Mouse (Mus musculus): ENCODE measurements around the gene Clcf1.

Clcf1 gene

GRCm38 (mm10) chr19:4192251-4192985, 21.6 kb upstream of the Clcf1 start:
- no peak for DNase-seq (ENCODE audit: low spot score in 2 of 2)

GRCm38 (mm10) chr19:4193129-4193528, 20.9 kb upstream of the Clcf1 start:
- DNase-seq (ENCODE audit: low spot score in 2 of 2): no peak

GRCm38 (mm10) chr19:4194021-4194724, 19.9 kb upstream of the Clcf1 start:
- no peak for DNase-seq (ENCODE audit: low spot score in 2 of 2)

- no peak for DNase-seq (ENCODE audit: low spot score in 2 of 2)
Observed at GRCm38 (mm10) chr19:4194776-4195650, 19.0 kb upstream of the Clcf1 start.

- no peak for DNase-seq (ENCODE audit: low spot score in 2 of 2)
Observed at GRCm38 (mm10) chr19:4196048-4196447, 18.0 kb upstream of the Clcf1 start.

- no peak for DNase-seq (ENCODE audit: low spot score in 2 of 2)
Observed at GRCm38 (mm10) chr19:4196548-4196947, 17.5 kb upstream of the Clcf1 start.

GRCm38 (mm10) chr19:4197180-4197579, 16.9 kb upstream of the Clcf1 start:
- DNase-seq (ENCODE audit: low spot score in 2 of 2): no peak

GRCm38 (mm10) chr19:4201291-4201909, 12.6 kb upstream of the Clcf1 start, which contains the start of gene Rad9a:
TSS of gene Rad9a (minus strand) at chr19:4201662.
- peak; percentile 98 to 99 for DNase-seq (ENCODE audit: low spot score in 2 of 2)

- no peak for DNase-seq (ENCODE audit: low spot score in 2 of 2)
Observed at GRCm38 (mm10) chr19:4202149-4202548, 11.9 kb upstream of the Clcf1 start.

- no peak for DNase-seq (ENCODE audit: low spot score in 2 of 2)
Observed at GRCm38 (mm10) chr19:4203148-4203547, 10.9 kb upstream of the Clcf1 start.

- DNase-seq (ENCODE audit: low spot score in 2 of 2): no peak
Observed at GRCm38 (mm10) chr19:4203604-4204326, 10.3 kb upstream of the Clcf1 start.

GRCm38 (mm10) chr19:4204889-4205288, 9.1 kb upstream of the Clcf1 start:
- no peak for DNase-seq (ENCODE audit: low spot score in 2 of 2)

GRCm38 (mm10) chr19:4206971-4207370, 7.1 kb upstream of the Clcf1 start:
- peak in 1 of 2 experiments; percentile 76 for DNase-seq (ENCODE audit: low spot score in 2 of 2)

GRCm38 (mm10) chr19:4208563-4208962, 5.5 kb upstream of the Clcf1 start:
- DNase-seq (ENCODE audit: low spot score in 2 of 2): no peak

- DNase-seq (ENCODE audit: low spot score in 2 of 2): no peak
Observed at GRCm38 (mm10) chr19:4211891-4212588, 2.0 kb upstream of the Clcf1 start.

- DNase-seq (ENCODE audit: low spot score in 2 of 2): no peak
Observed at GRCm38 (mm10) chr19:4213524-4213974, 489 bp upstream of the Clcf1 start.

GRCm38 (mm10) chr19:4214771-4215450, 873 bp downstream of the Clcf1 start:
- DNase-seq (ENCODE audit: low spot score in 2 of 2): no peak

GRCm38 (mm10) chr19:4215451-4215840, 1.4 kb downstream of the Clcf1 start:
- no peak for DNase-seq (ENCODE audit: low spot score in 2 of 2)

- no peak for DNase-seq (ENCODE audit: low spot score in 2 of 2)
Observed at GRCm38 (mm10) chr19:4216041-4216685, 2.1 kb downstream of the Clcf1 start.

Measured in right cerebral cortex, postnatal 10 days (tissue).